Mouse (Mus musculus) activated CD4-positive, CD25-positive, alpha-beta regulatory T cell, adult 4 months (primary cell): ENCODE results near the gene Ceacam10. TPM values are rescaled to one million over a fixed set of nuclear protein-coding genes. Genes with fewer than 3 reads are reported as not detected.

Experiments used
- polyA plus RNA-seq, 2 experiments: library from polyadenylated mRNA; unstranded; fragments of 100-300 nt; shearing (Covaris generic); gene quantifications; one replicate each; pipeline ENCODE4 v1.2.1; 2017

Gene Ceacam10
- polyA plus RNA-seq, 2 experiments from 2014 or later = not detected

Other genes starting within 250 kb of the Ceacam10 start
- gene Irgq, start 246.5 kb upstream of the Ceacam10 start, polyA plus RNA-seq = 1 to 10 TPM; 1.5 to 1.8 TPM
- gene Pinlyp, start 231.1 kb upstream of the Ceacam10 start, polyA plus RNA-seq = not detected
- 10 to 100 TPM; 19.9 to 30.3 TPM for gene Xrcc1, start 230.9 kb upstream of the Ceacam10 start, polyA plus RNA-seq
- 10 to 100 TPM; 19.0 to 21.6 TPM for gene Ethe1, start 189.7 kb upstream of the Ceacam10 start, polyA plus RNA-seq
- under 1 TPM in 1 of 2 experiments, not detected in 1; 0.12 TPM for gene Zfp575, start 189.6 kb upstream of the Ceacam10 start, polyA plus RNA-seq
- under 1 TPM; 0.25 to 0.73 TPM for gene Phldb3, start 166.4 kb upstream of the Ceacam10 start, polyA plus RNA-seq
- not detected for gene Lypd3, start 140.7 kb upstream of the Ceacam10 start, polyA plus RNA-seq
- gene Tex101, start 100.5 kb upstream of the Ceacam10 start, polyA plus RNA-seq = not detected
- not detected for gene BC049730, start 68.0 kb upstream of the Ceacam10 start, polyA plus RNA-seq
- not detected for gene Gm4763, start 50.3 kb upstream of the Ceacam10 start, polyA plus RNA-seq
- gene Cd177, start 16.9 kb upstream of the Ceacam10 start, polyA plus RNA-seq = under 1 TPM; 0.28 TPM
- gene Gm9844, start 85.0 kb downstream of the Ceacam10 start, polyA plus RNA-seq = 10 to 100 TPM; 17.0 to 65.7 TPM
- not detected for gene Lypd4, start 92.7 kb downstream of the Ceacam10 start, polyA plus RNA-seq
- gene Dmrtc2, start 92.9 kb downstream of the Ceacam10 start, polyA plus RNA-seq = not detected
- over 10,000 TPM; 11,194 to 11,919 TPM for gene Rps19, start 107.2 kb downstream of the Ceacam10 start, polyA plus RNA-seq
- 10 to 100 TPM in 1 of 2 experiments, 1 to 10 TPM in 1; 1.7 to 22.3 TPM for gene Cd79a, start 120.2 kb downstream of the Ceacam10 start, polyA plus RNA-seq
- 100 to 1,000 TPM; 164 to 173 TPM for gene Arhgef1, start 125.7 kb downstream of the Ceacam10 start, polyA plus RNA-seq
- not detected for gene Gm4881, start 167.3 kb downstream of the Ceacam10 start, polyA plus RNA-seq
- gene Rabac1, start 195.5 kb downstream of the Ceacam10 start, polyA plus RNA-seq = 100 to 1,000 TPM; 190 to 202 TPM
- gene Atp1a3, start 228.8 kb downstream of the Ceacam10 start, polyA plus RNA-seq = under 1 TPM; 0.65 to 0.92 TPM